ENCODE assay signal across 8 mouse cellular contexts in genomic region chr2:104123540-104123939, GRCm38 (mm10). TPM values are rescaled to one million over a fixed set of nuclear protein-coding genes. Genes with fewer than 3 reads are reported as not detected.
A peak's percentile ranks its signal among the peaks of the same experiment; 100 is the strongest.
DNase-seq lines count a peak whose midpoint lies in the region; ATAC-seq and TF ChIP-seq lines count a peak whose summit lies in the region.
"Had no signal": no experiment of that assay in that cellular context is flagged by ENCODE, and none has a peak within 500 bp of the region (broad histone marks: within the 10 kb centered on the region; RNA-seq: fewer than 3 reads in every experiment).

No protein-coding gene starts in this region.

- WGBS in hindbrain, embryonic 10.5 days: 48% methylated on average over 3 of the region's 3 CpGs
- 22% methylated on average over 3 of the region's 3 CpGs for WGBS in liver, embryonic 16.5 days (ENCODE audit: insufficient replicate concordance)

- H3K79me2 ChIP-seq in MEL (ENCODE audit: control insufficient read depth, insufficient read depth, low read length, poor library complexity): no peaks in the 10 kb centered on the region

- H3K9ac ChIP-seq in MEL (ENCODE audit: control insufficient read depth, low read depth, low read length, poor library complexity, severe bottlenecking): peak overlapping the region; percentile 63; the same call in 1 of the 2 replicates
- H3K9ac ChIP-seq in liver, embryonic 16.5 days (ENCODE audit: low read depth, low read length): peak overlapping the region; percentile 98

- no peak for TF ChIP-seq RAD21 in MEL (IDR thresholded peaks at IDR 0.05; ENCODE audit: low read depth, low read length)

- peak; percentile 44 for DNase-seq in MEL (ENCODE audit: low read depth, low spot score)
- DNase-seq in hindbrain, embryonic 10.5 days (ENCODE audit: low spot score): no peak
- DNase-seq in thymus, postnatal 4 days: no peak
- DNase-seq in adrenal gland, adult 8-10 months: no peak
- no peak for DNase-seq in adipocyte (ENCODE audit: low spot score)

- no peak overlapping the region for H3K27ac ChIP-seq in MEL (ENCODE audit: control insufficient read depth, low read depth, low read length)
- peak overlapping the region; percentile 87; the same call in 1 of the 2 replicates for H3K27ac ChIP-seq in hindbrain, embryonic 10.5 days
- H3K27ac ChIP-seq in liver, embryonic 16.5 days (ENCODE audit: low read length): peak overlapping the region; percentile 97

- H3K36me3 ChIP-seq in E14TG2a.4 (ENCODE audit: insufficient read depth, low read length) (no peaks in the 10 kb centered on the region), MEL (ENCODE audit: control insufficient read depth in 1 of 2, insufficient read depth in 2 of 2, low read length in 2 of 2) (peaks cover 0 to 20% of the 10 kb centered on the region in 2 experiments; a peak in 2 of 4 replicates)
- no peaks in the 10 kb centered on the region for H3K36me3 ChIP-seq in hindbrain, embryonic 10.5 days
- no peaks in the 10 kb centered on the region for H3K36me3 ChIP-seq in liver, embryonic 16.5 days (ENCODE audit: control insufficient read depth, insufficient read depth)

- H3K4me2 ChIP-seq in liver, embryonic 16.5 days (ENCODE audit: low read depth, low read length): peak overlapping the region; percentile 93

- peaks cover 41% of the 10 kb centered on the region for H3K27me3 ChIP-seq in E14TG2a.4 (ENCODE audit: insufficient read depth, low read length)
- peaks cover 9 to 30% of the 10 kb centered on the region in 2 experiments for H3K27me3 ChIP-seq in MEL (ENCODE audit: control insufficient read depth in 1 of 2, insufficient read depth in 2 of 2, low read length in 2 of 2)
- H3K27me3 ChIP-seq in hindbrain, embryonic 10.5 days (ENCODE audit: insufficient read depth, poor library complexity, severe bottlenecking): peaks cover 48% of the 10 kb centered on the region
- H3K27me3 ChIP-seq in liver, embryonic 16.5 days (ENCODE audit: control insufficient read depth, insufficient read depth, low read depth, low read length): peaks cover 15% of the 10 kb centered on the region

- H3K4me1 ChIP-seq in E14TG2a.4 (replicated peaks; ENCODE audit: low read depth, low read length): peaks cover 32% of the 10 kb centered on the region
- H3K4me1 ChIP-seq in MEL (ENCODE audit: control insufficient read depth in 1 of 2, insufficient read depth in 2 of 2, low read length in 2 of 2): peaks cover 12 to 19% of the 10 kb centered on the region in 2 experiments
- peaks cover 24% of the 10 kb centered on the region for H3K4me1 ChIP-seq in hindbrain, embryonic 10.5 days (replicated peaks)
- H3K4me1 ChIP-seq in liver, embryonic 16.5 days (ENCODE audit: control insufficient read depth, low read depth, low read length): peaks cover 40% of the 10 kb centered on the region

- TF ChIP-seq EP300 in MEL (IDR thresholded peaks at IDR 0.05; ENCODE audit: low read depth in 1 of 2, low read length in 2 of 2): peak in 1 of 2 experiments; percentile 26; a peak in 1 of 4 replicates

- no peaks in the 10 kb centered on the region for H3K9me3 ChIP-seq in E14TG2a.4 (ENCODE audit: low read length)
- H3K9me3 ChIP-seq in MEL (replicated peaks; ENCODE audit: insufficient read depth, low read length): no peaks in the 10 kb centered on the region
- H3K9me3 ChIP-seq in hindbrain, embryonic 10.5 days: no peaks in the 10 kb centered on the region
- no peaks in the 10 kb centered on the region for H3K9me3 ChIP-seq in liver, embryonic 16.5 days (replicated peaks; ENCODE audit: control insufficient read depth, low read length)

- TF ChIP-seq CTCF in E14TG2a.4 (conservative IDR thresholded peaks at IDR 0.05; ENCODE audit: low read length) (no peak), MEL (IDR thresholded peaks at IDR 0.05 in 2 of 3, conservative IDR thresholded peaks at IDR 0.05 in 1 of 3; ENCODE audit: control insufficient read depth in 1 of 3, insufficient read depth in 1 of 3, low read depth in 2 of 3, low read length in 3 of 3, poor library complexity in 1 of 3, severe bottlenecking in 1 of 3) (no peak)

- TF ChIP-seq POLR2A in MEL (IDR thresholded peaks at IDR 0.05; ENCODE audit: control insufficient read depth in 1 of 2, insufficient read depth in 1 of 2, low read depth in 1 of 2, low read length in 2 of 2, poor library complexity in 1 of 2): no peak

- peak overlapping the region; percentile 89; the same call in 1 of the 2 replicates for H3K4me3 ChIP-seq in E14TG2a.4 (replicated peaks; ENCODE audit: low read length)
- peak overlapping the region; percentile 72 to 92; a peak in 3 of 4 replicates for H3K4me3 ChIP-seq in MEL (ENCODE audit: control insufficient read depth in 1 of 2, insufficient read depth in 1 of 2, low read depth in 2 of 2, low read length in 2 of 2)
- peak overlapping the region; percentile 81 for H3K4me3 ChIP-seq in hindbrain, embryonic 10.5 days
- peak overlapping the region; percentile 79 for H3K4me3 ChIP-seq in liver, embryonic 16.5 days (ENCODE audit: low read depth, low read length)

- peak; percentile 17; the same call in 1 of the 2 replicates for ATAC-seq in liver, embryonic 16.5 days (ENCODE audit: low read depth)

TF ChIP-seq in MEL, 35 proteins besides CTCF, POLR2A, EP300 and RAD21:
- no peak for TF ChIP-seq MYB (IDR thresholded peaks at IDR 0.05; ENCODE audit: low read depth, low read length)
- TF ChIP-seq MXI1 (IDR thresholded peaks at IDR 0.05; ENCODE audit: low read depth, low read length): 0 out of 2 replicates have a peak, but pooled peaks have one; percentile 24
- TF ChIP-seq GATA1 (IDR thresholded peaks at IDR 0.05; ENCODE audit: low read depth, low read length): peak; percentile 40; the same call in 1 of the 2 replicates
- no peak for TF ChIP-seq POLR2AphosphoS2 (IDR thresholded peaks at IDR 0.05; ENCODE audit: low read length)
- TF ChIP-seq ZKSCAN1 (IDR thresholded peaks at IDR 0.05; ENCODE audit: low read depth, low read length): 0 out of 2 replicates have a peak, but pooled peaks have one; percentile 6
- TF ChIP-seq TCF12 (IDR thresholded peaks at IDR 0.05; ENCODE audit: low read depth, low read length): 0 out of 2 replicates have a peak, but pooled peaks have one; percentile 23
- TF ChIP-seq RCOR1 (IDR thresholded peaks at IDR 0.05; ENCODE audit: low read depth, low read length): 0 out of 2 replicates have a peak, but pooled peaks have one; percentile 28
- TF ChIP-seq BHLHE40 (IDR thresholded peaks at IDR 0.05; ENCODE audit: borderline replicate concordance, low read depth, low read length): no peak

RNA-seq across cellular contexts. Expression of gene A930018P22Rik, which starts 1.0 kb away (rescaled TPM):
- not detected in 2 replicates for total RNA-seq in MEL (2012; rRNA removed)
- not detected for polyA plus RNA-seq in MEL (2012; ENCODE audit: insufficient read depth in 1 of 2, insufficient read length in 2 of 2, low read depth in 1 of 2, low replicate concordance in 2 of 2, missing spikeins in 1 of 2)
- polyA plus RNA-seq in hindbrain, embryonic 10.5 days (2016; fragmentation: Nextera tagmentation; extraction: Ambion mirVana): 0.20 TPM in 2 replicates
- 0.35 and 0.56 TPM in 2 replicates for polyA plus RNA-seq in liver, embryonic 16.5 days (2015; fragmentation: Nextera tagmentation; extraction: Ambion mirVana)
- total RNA-seq in adrenal gland, adult 8-10 months (2022): 1 to 10 TPM in 1 of 4 experiments, under 1 TPM in 3; 0.48 to 1.9 (median 0.78) TPM
- polyA plus RNA-seq: brain, embryonic 14.5 days had no signal

RNA-seq across cellular contexts. Expression of gene Cd59a, which starts 27.9 kb away (rescaled TPM):
- 0.08 TPM in 1 of 2 replicates, not detected in the other for total RNA-seq in MEL (2012; rRNA removed)
- polyA plus RNA-seq in MEL (2012; ENCODE audit: insufficient read depth in 1 of 2, insufficient read length in 2 of 2, low read depth in 1 of 2, low replicate concordance in 2 of 2, missing spikeins in 1 of 2): under 1 TPM in 1 of 2 experiments, not detected in 1; 0.96 TPM
- 26.4 and 30.1 TPM in 2 replicates for polyA plus RNA-seq in hindbrain, embryonic 10.5 days (2016; fragmentation: Nextera tagmentation; extraction: Ambion mirVana)
- 101 and 109 TPM in 2 replicates for polyA plus RNA-seq in liver, embryonic 16.5 days (2015; fragmentation: Nextera tagmentation; extraction: Ambion mirVana)
- total RNA-seq in adrenal gland, adult 8-10 months (2022): 100 to 1,000 TPM in 2 of 4 experiments, 10 to 100 TPM in 2; 91.8 to 151 (median 104) TPM

RNA-seq across cellular contexts. Expression of gene Cd59b, which starts 53.9 kb away (rescaled TPM):
- total RNA-seq in MEL (2012; rRNA removed): not detected in 2 replicates
- under 1 TPM in 1 of 2 experiments, not detected in 1; 0.38 TPM for polyA plus RNA-seq in MEL (2012; ENCODE audit: insufficient read depth in 1 of 2, insufficient read length in 2 of 2, low read depth in 1 of 2, low replicate concordance in 2 of 2, missing spikeins in 1 of 2)
- 2.3 and 4.0 TPM in 2 replicates for polyA plus RNA-seq in hindbrain, embryonic 10.5 days (2016; fragmentation: Nextera tagmentation; extraction: Ambion mirVana)
- polyA plus RNA-seq in liver, embryonic 16.5 days (2015; fragmentation: Nextera tagmentation; extraction: Ambion mirVana): 9.7 and 11.0 TPM in 2 replicates
- total RNA-seq in adrenal gland, adult 8-10 months (2022): 10 to 100 TPM; 10.7 to 13.2 (median 11.5) TPM

RNA-seq across cellular contexts. Expression of gene Gm10799, which starts 55.2 kb away (rescaled TPM):
- not detected in 2 replicates for total RNA-seq in MEL (2012; rRNA removed)
- polyA plus RNA-seq in MEL (2012; ENCODE audit: insufficient read depth in 1 of 2, insufficient read length in 2 of 2, low read depth in 1 of 2, low replicate concordance in 2 of 2, missing spikeins in 1 of 2): not detected
- not detected in 2 replicates for polyA plus RNA-seq in hindbrain, embryonic 10.5 days (2016; fragmentation: Nextera tagmentation; extraction: Ambion mirVana)
- polyA plus RNA-seq in liver, embryonic 16.5 days (2015; fragmentation: Nextera tagmentation; extraction: Ambion mirVana): not detected in 2 replicates
- not detected for total RNA-seq in adrenal gland, adult 8-10 months (2022)
- polyA plus RNA-seq: brain, embryonic 14.5 days had no signal

RNA-seq across cellular contexts. Expression of gene Gm10912, which starts 57.9 kb away (rescaled TPM):
- 0.08 TPM in 1 of 2 replicates, not detected in the other for total RNA-seq in MEL (2012; rRNA removed)
- polyA plus RNA-seq in MEL (2012; ENCODE audit: insufficient read depth in 1 of 2, insufficient read length in 2 of 2, low read depth in 1 of 2, low replicate concordance in 2 of 2, missing spikeins in 1 of 2): under 1 TPM in 1 of 2 experiments, not detected in 1; 0.06 TPM
- not detected in 2 replicates for polyA plus RNA-seq in hindbrain, embryonic 10.5 days (2016; fragmentation: Nextera tagmentation; extraction: Ambion mirVana)
- 0.05 and 0.21 TPM in 2 replicates for polyA plus RNA-seq in liver, embryonic 16.5 days (2015; fragmentation: Nextera tagmentation; extraction: Ambion mirVana)
- under 1 TPM; 0.30 to 0.68 (median 0.64) TPM for total RNA-seq in adrenal gland, adult 8-10 months (2022)

Comparison
In these comparisons a context has a peak if more than half of its experiments do, and no peak if none do; other contexts are left out.
1. RNA of gene Cd59a, which starts 27.9 kb away (polyA plus RNA-seq): 101 to 109 TPM in liver, embryonic 16.5 days and 26.4 to 30.1 TPM in hindbrain, embryonic 10.5 days; 0.96 TPM in MEL; every median in the first group is over 10 times any median in the second.
2. Peak in every context shown above with its lines, with median percentiles within 50 percentile points of each other: H3K4me3 ChIP-seq.